Mouse (Mus musculus) NIH3T3 (cell line): Measurements from ENCODE around the gene Lca5l.

ENCODE experiments used
- DNase-seq: peaks from one replicate; pipeline ENCODE4 v3.0.0-alpha.2; 2012; ENCODE audit warnings: low read depth

Lca5l gene

GRCm38 (mm10) chr16:96191531-96192506, at the start of gene Lca5l:
Gene Lca5l (minus strand): TSS chr16:96192271.
- DNase-seq: peak; percentile 99

- DNase-seq: no peak
Measured at GRCm38 (mm10) chr16:96235366-96235970, 43.4 kb upstream of the Lca5l start, which contains the start of gene B3galt5. Gene B3galt5 (plus strand): TSS chr16:96235801.

- no peak for DNase-seq
Measured at GRCm38 (mm10) chr16:96233996-96234395, 41.9 kb upstream of the Lca5l start.

GRCm38 (mm10) chr16:96231974-96232373, 39.9 kb upstream of the Lca5l start:
- DNase-seq: no peak

GRCm38 (mm10) chr16:96231251-96231650, 39.2 kb upstream of the Lca5l start:
- no peak for DNase-seq

GRCm38 (mm10) chr16:96230411-96230810, 38.3 kb upstream of the Lca5l start:
- DNase-seq: peak; percentile 80

- DNase-seq: no peak
Measured at GRCm38 (mm10) chr16:96229044-96229555, 37.0 kb upstream of the Lca5l start.

- no peak for DNase-seq
Measured at GRCm38 (mm10) chr16:96228438-96228837, 36.4 kb upstream of the Lca5l start.

- no peak for DNase-seq
Measured at GRCm38 (mm10) chr16:96222452-96222851, 30.4 kb upstream of the Lca5l start.

GRCm38 (mm10) chr16:96221959-96222358, 29.9 kb upstream of the Lca5l start:
- DNase-seq: no peak

- DNase-seq: no peak
Measured at GRCm38 (mm10) chr16:96221491-96221890, 29.4 kb upstream of the Lca5l start.

- no peak for DNase-seq
Measured at GRCm38 (mm10) chr16:96213027-96213426, 21.0 kb upstream of the Lca5l start.

- DNase-seq: no peak
Measured at GRCm38 (mm10) chr16:96210856-96211255, 18.8 kb upstream of the Lca5l start.

- peak; percentile 43 for DNase-seq
Measured at GRCm38 (mm10) chr16:96209789-96210188, 17.7 kb upstream of the Lca5l start.

GRCm38 (mm10) chr16:96201485-96202232, 9.6 kb upstream of the Lca5l start:
- DNase-seq: no peak

GRCm38 (mm10) chr16:96200702-96201028, 8.6 kb upstream of the Lca5l start:
- no peak for DNase-seq

- DNase-seq: peak; percentile 4
Measured at GRCm38 (mm10) chr16:96199913-96200701, 8.0 kb upstream of the Lca5l start, which contains the start of gene Sh3bgr. Gene Sh3bgr (plus strand): TSS chr16:96200450.

- no peak for DNase-seq
Measured at GRCm38 (mm10) chr16:96187619-96188018, 4.5 kb downstream of the Lca5l start.

GRCm38 (mm10) chr16:96179156-96179555, 12.9 kb downstream of the Lca5l start:
- DNase-seq: no peak

GRCm38 (mm10) chr16:96175399-96175798, 16.7 kb downstream of the Lca5l start:
- DNase-seq: no peak

GRCm38 (mm10) chr16:96173648-96174047, 18.4 kb downstream of the Lca5l start:
- no peak for DNase-seq
